Mouse (Mus musculus): Measurements from ENCODE around the gene Pkmyt1. TPM values are rescaled to one million over a fixed set of nuclear protein-coding genes. Genes with fewer than 3 reads are reported as not detected.

The Pkmyt1 gene
- polyA plus RNA-seq, 1 experiment, result 46.9 TPM

GRCm38 (mm10) chr17:23706212-23706611 is 19.9 kb upstream of the Pkmyt1 start:
- H3K36me3 ChIP-seq (ENCODE audit: control insufficient read depth), result no peaks in the 10 kb centered on the region
- no peaks in the 10 kb centered on the region for H3K9me3 ChIP-seq (ENCODE audit: control insufficient read depth, low read length)
- no peaks in the 10 kb centered on the region for H3K4me1 ChIP-seq (ENCODE audit: control insufficient read depth)
- no peak for TF ChIP-seq GATA1 (IDR thresholded peaks at IDR 0.05; ENCODE audit: low read length)
- no peak for TF ChIP-seq TAL1 (IDR thresholded peaks at IDR 0.05; ENCODE audit: low read length)
- no peak overlapping the region for H3K4me3 ChIP-seq (replicated peaks)
- H3K27me3 ChIP-seq (ENCODE audit: control insufficient read depth), result peaks cover 28% of the 10 kb centered on the region

- TF ChIP-seq TAL1 (IDR thresholded peaks at IDR 0.05; ENCODE audit: low read length) (no peak), GATA1 (IDR thresholded peaks at IDR 0.05; ENCODE audit: low read length) (no peak)
- Histone ChIP-seq H3K4me3 (replicated peaks) (no peak overlapping the region), H3K4me1 (ENCODE audit: control insufficient read depth) (no peaks in the 10 kb centered on the region), H3K9me3 (ENCODE audit: control insufficient read depth, low read length) (no peaks in the 10 kb centered on the region), H3K36me3 (ENCODE audit: control insufficient read depth) (no peaks in the 10 kb centered on the region), H3K27me3 (ENCODE audit: control insufficient read depth) (peaks cover 4% of the 10 kb centered on the region; the same call in 1 of the 2 replicates)
Observed at GRCm38 (mm10) chr17:23717003-23717402, 9.1 kb upstream of the Pkmyt1 start.

- H3K4me1 ChIP-seq (ENCODE audit: control insufficient read depth), result no peaks in the 10 kb centered on the region
- TF ChIP-seq GATA1 (IDR thresholded peaks at IDR 0.05; ENCODE audit: low read length) (no peak), TAL1 (IDR thresholded peaks at IDR 0.05; ENCODE audit: low read length) (no peak)
- no peaks in the 10 kb centered on the region for H3K9me3 ChIP-seq (ENCODE audit: control insufficient read depth, low read length)
- H3K36me3 ChIP-seq (ENCODE audit: control insufficient read depth), result no peaks in the 10 kb centered on the region
- H3K27me3 ChIP-seq (ENCODE audit: control insufficient read depth), result peaks cover 2% of the 10 kb centered on the region; the same call in 1 of the 2 replicates
- H3K4me3 ChIP-seq (replicated peaks), result no peak overlapping the region
Observed at GRCm38 (mm10) chr17:23719455-23719854, 6.7 kb upstream of the Pkmyt1 start.

- Histone ChIP-seq H3K36me3 (ENCODE audit: control insufficient read depth) (no peaks in the 10 kb centered on the region), H3K4me3 (replicated peaks) (no peak overlapping the region), H3K27me3 (ENCODE audit: control insufficient read depth) (peaks cover 2% of the 10 kb centered on the region; the same call in 1 of the 2 replicates), H3K9me3 (ENCODE audit: control insufficient read depth, low read length) (no peaks in the 10 kb centered on the region), H3K4me1 (ENCODE audit: control insufficient read depth) (peaks cover 16% of the 10 kb centered on the region)
- TF ChIP-seq GATA1 (IDR thresholded peaks at IDR 0.05; ENCODE audit: low read length) (no peak), TAL1 (IDR thresholded peaks at IDR 0.05; ENCODE audit: low read length) (no peak)
Observed at GRCm38 (mm10) chr17:23721886-23722285, 4.2 kb upstream of the Pkmyt1 start.

GRCm38 (mm10) chr17:23722376-23723125 is 3.6 kb upstream of the Pkmyt1 start, which contains the start of gene 1520401A03Rik:
Gene 1520401A03Rik (minus strand): TSS chr17:23722783.
- peaks cover 2% of the 10 kb centered on the region; the same call in 1 of the 2 replicates for H3K27me3 ChIP-seq (ENCODE audit: control insufficient read depth)
- no peaks in the 10 kb centered on the region for H3K9me3 ChIP-seq (ENCODE audit: control insufficient read depth, low read length)
- H3K4me3 ChIP-seq (replicated peaks), result no peak within 1 kb of the TSS
- H3K36me3 ChIP-seq (ENCODE audit: control insufficient read depth), result no peaks in the 10 kb centered on the region
- peaks cover 23% of the 10 kb centered on the region for H3K4me1 ChIP-seq (ENCODE audit: control insufficient read depth)
- no peak for TF ChIP-seq TAL1 (IDR thresholded peaks at IDR 0.05; ENCODE audit: low read length)
- no peak for TF ChIP-seq GATA1 (IDR thresholded peaks at IDR 0.05; ENCODE audit: low read length)

GRCm38 (mm10) chr17:23725477-23725876 is 659 bp upstream of the Pkmyt1 start:
- peaks cover 30% of the 10 kb centered on the region for H3K4me1 ChIP-seq (ENCODE audit: control insufficient read depth)
- no peak for TF ChIP-seq TAL1 (IDR thresholded peaks at IDR 0.05; ENCODE audit: low read length)
- TF ChIP-seq GATA1 (IDR thresholded peaks at IDR 0.05; ENCODE audit: low read length), result no peak
- peaks cover 2% of the 10 kb centered on the region for H3K36me3 ChIP-seq (ENCODE audit: control insufficient read depth)
- no peaks in the 10 kb centered on the region; the same call in 1 of the 2 replicates for H3K27me3 ChIP-seq (ENCODE audit: control insufficient read depth)
- peak overlapping the region; percentile 90 for H3K4me3 ChIP-seq (replicated peaks)
- H3K9me3 ChIP-seq (ENCODE audit: control insufficient read depth, low read length), result no peaks in the 10 kb centered on the region

- H3K4me1 ChIP-seq (ENCODE audit: control insufficient read depth), result peaks cover 30% of the 10 kb centered on the region
- peaks cover 2% of the 10 kb centered on the region for H3K36me3 ChIP-seq (ENCODE audit: control insufficient read depth)
- no peaks in the 10 kb centered on the region; the same call in 1 of the 2 replicates for H3K27me3 ChIP-seq (ENCODE audit: control insufficient read depth)
- peak overlapping the region; percentile 90 for H3K4me3 ChIP-seq (replicated peaks)
- TF ChIP-seq TAL1 (IDR thresholded peaks at IDR 0.05; ENCODE audit: low read length) (no peak), GATA1 (IDR thresholded peaks at IDR 0.05; ENCODE audit: low read length) (no peak)
- no peaks in the 10 kb centered on the region for H3K9me3 ChIP-seq (ENCODE audit: control insufficient read depth, low read length)
Observed at GRCm38 (mm10) chr17:23726758-23727142, 614 bp downstream of the Pkmyt1 start.

- no peak overlapping the region for H3K4me3 ChIP-seq (replicated peaks)
- H3K36me3 ChIP-seq (ENCODE audit: control insufficient read depth), result peaks cover 37% of the 10 kb centered on the region
- TF ChIP-seq GATA1 (IDR thresholded peaks at IDR 0.05; ENCODE audit: low read length) (no peak), TAL1 (IDR thresholded peaks at IDR 0.05; ENCODE audit: low read length) (no peak)
- H3K4me1 ChIP-seq (ENCODE audit: control insufficient read depth), result peaks cover 26% of the 10 kb centered on the region
- no peaks in the 10 kb centered on the region for H3K9me3 ChIP-seq (ENCODE audit: control insufficient read depth, low read length)
- no peaks in the 10 kb centered on the region for H3K27me3 ChIP-seq (ENCODE audit: control insufficient read depth)
Observed at GRCm38 (mm10) chr17:23730441-23730840, 4.3 kb downstream of the Pkmyt1 start.

- Histone ChIP-seq H3K9me3 (ENCODE audit: control insufficient read depth, low read length) (no peaks in the 10 kb centered on the region; the same call in 1 of the 2 replicates), H3K4me1 (ENCODE audit: control insufficient read depth) (peaks cover 16% of the 10 kb centered on the region), H3K4me3 (replicated peaks) (no peak overlapping the region), H3K36me3 (ENCODE audit: control insufficient read depth) (peaks cover 61% of the 10 kb centered on the region), H3K27me3 (ENCODE audit: control insufficient read depth) (peaks cover 22% of the 10 kb centered on the region)
- TF ChIP-seq TAL1 (IDR thresholded peaks at IDR 0.05; ENCODE audit: low read length) (no peak), GATA1 (IDR thresholded peaks at IDR 0.05; ENCODE audit: low read length) (no peak)
Observed at GRCm38 (mm10) chr17:23734341-23734740, 8.2 kb downstream of the Pkmyt1 start.
